ENCODE assay signal across 28 mouse cellular contexts in the genomic region with DNA sequence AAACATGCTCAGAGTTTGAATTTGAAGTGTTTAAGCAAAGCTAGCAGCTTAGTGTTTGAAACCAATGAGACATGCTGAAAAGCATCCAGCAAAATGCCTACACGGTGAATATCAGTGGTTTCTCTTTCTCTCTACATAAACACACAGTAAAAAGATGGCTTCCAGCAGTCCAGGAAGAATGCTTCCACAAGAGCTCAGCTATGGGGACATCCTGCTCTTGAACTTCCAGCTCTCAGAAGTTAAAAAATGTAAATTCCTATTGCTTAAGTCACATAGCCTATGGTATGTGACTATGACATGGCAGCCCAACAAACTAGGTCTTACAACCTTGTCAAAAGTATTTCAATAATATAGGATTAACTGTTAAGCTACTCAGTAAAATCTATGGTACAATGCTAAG.
DNase-seq lines count a peak whose midpoint lies in the region; ATAC-seq and TF ChIP-seq lines count a peak whose summit lies in the region.
"Had no signal": no experiment of that assay in that cellular context is flagged by ENCODE, and none has a peak within 500 bp of the region (broad histone marks: within the 10 kb centered on the region; RNA-seq: fewer than 3 reads in every experiment).

No protein-coding gene starts in this region.

- ATAC-seq in heart, embryonic 15.5 days (replicated peaks; ENCODE audit: insufficient number of reproducible peaks, insufficient read depth, low FRiP score, low read depth) = no peak
- no peak for ATAC-seq in heart, embryonic 11.5 days (replicated peaks; ENCODE audit: insufficient number of reproducible peaks, low FRiP score, low TSS enrichment)
- ATAC-seq in liver, postnatal 0 days = no peak
- ATAC-seq in liver, embryonic 11.5 days (replicated peaks; ENCODE audit: low FRiP score) = no peak
- ATAC-seq: CD4-positive, CD25-positive, alpha-beta regulatory T cell, adult 4 months; forebrain, postnatal 0 days; hindbrain, embryonic 16.5 days; intestine, embryonic 16.5 days; midbrain, embryonic 15.5 days had no signal

- H3K27me3 ChIP-seq in heart, embryonic 15.5 days = no peaks in the 10 kb centered on the region
- H3K27me3 ChIP-seq in heart, embryonic 11.5 days (ENCODE audit: control insufficient read depth, insufficient read depth, low read length) = no peaks in the 10 kb centered on the region
- H3K27me3 ChIP-seq in liver, postnatal 0 days (ENCODE audit: insufficient read depth, low read length) = no peaks in the 10 kb centered on the region
- no peaks in the 10 kb centered on the region for H3K27me3 ChIP-seq in liver, embryonic 11.5 days (replicated peaks; ENCODE audit: control insufficient read depth, insufficient read depth, low read length)
- H3K27me3 ChIP-seq in myocyte (ENCODE audit: control insufficient read depth, insufficient read depth, insufficient read length) = no peaks in the 10 kb centered on the region
- H3K27me3 ChIP-seq: embryonic facial prominence, embryonic 13.5 days; forebrain, embryonic 12.5 days; liver, embryonic 13.5 days; midbrain, embryonic 15.5 days; stomach, embryonic 15.5 days had no signal

- WGBS in heart, embryonic 15.5 days = 57% methylated on average over 1 of the region's 1 CpGs
- 66% methylated on average over 1 of the region's 1 CpGs for WGBS in heart, embryonic 11.5 days (ENCODE audit: insufficient replicate concordance)
- 57% methylated on average over 1 of the region's 1 CpGs for WGBS in liver, postnatal 0 days (ENCODE audit: insufficient replicate concordance)
- 84% methylated on average over 1 of the region's 1 CpGs for WGBS in liver, embryonic 11.5 days

- DNase-seq in liver, postnatal 0 days = no peak
- DNase-seq in liver, embryonic 11.5 days (ENCODE audit: low spot score) = no peak
- DNase-seq in NIH3T3 (ENCODE audit: low read depth) = peak; percentile 84
- DNase-seq in yolk sac, embryonic 10.5 days (ENCODE audit: low spot score) = no peak
- DNase-seq: adrenal gland, postnatal 25 days; cerebellum, adult 18-20 months; cerebellum, postnatal 10 days; forebrain, postnatal 0 days; gastrocnemius, postnatal 10 days; liver, embryonic 13.5 days; lung, adult 2 months; right cerebral cortex, postnatal 25 days; thymus, adult 18-20 months; thymus, postnatal 25 days had no signal

- H3K4me1 ChIP-seq in heart, embryonic 15.5 days (replicated peaks) = peaks cover 84% of the 10 kb centered on the region
- H3K4me1 ChIP-seq in heart, embryonic 11.5 days (ENCODE audit: control insufficient read depth, insufficient read depth, low read length) = peaks cover 31% of the 10 kb centered on the region
- H3K4me1 ChIP-seq in liver, postnatal 0 days (ENCODE audit: insufficient read depth) = peaks cover 14% of the 10 kb centered on the region
- H3K4me1 ChIP-seq in liver, embryonic 11.5 days (replicated peaks; ENCODE audit: control insufficient read depth, insufficient read depth, low read length) = peaks cover 5% of the 10 kb centered on the region

- H3K4me3 ChIP-seq in heart, embryonic 15.5 days = no peak overlapping the region
- H3K4me3 ChIP-seq in heart, embryonic 11.5 days (ENCODE audit: low read depth, low read length) = no peak overlapping the region
- no peak overlapping the region for H3K4me3 ChIP-seq in liver, postnatal 0 days (ENCODE audit: low read depth, low read length)
- H3K4me3 ChIP-seq in liver, embryonic 11.5 days (ENCODE audit: low read depth, low read length) = no peak overlapping the region
- H3K4me3 ChIP-seq in myocyte = no peak overlapping the region
- H3K4me3 ChIP-seq: embryonic facial prominence, embryonic 13.5 days; erythroblast, embryonic 14.5 days; forebrain, embryonic 12.5 days; heart, embryonic 10.5 days; layer of hippocampus, adult 2 months; liver, embryonic 13.5 days; midbrain, embryonic 10.5 days; midbrain, embryonic 15.5 days; stomach, embryonic 15.5 days had no signal

- no peak for TF ChIP-seq CTCF in liver, postnatal 0 days (IDR thresholded peaks at IDR 0.05; ENCODE audit: low read depth)

- H3K9me3 ChIP-seq in heart, embryonic 15.5 days (replicated peaks) = no peaks in the 10 kb centered on the region
- no peaks in the 10 kb centered on the region for H3K9me3 ChIP-seq in heart, embryonic 11.5 days (replicated peaks; ENCODE audit: control insufficient read depth, low read length)
- H3K9me3 ChIP-seq in liver, postnatal 0 days (ENCODE audit: low read length) = no peaks in the 10 kb centered on the region
- no peaks in the 10 kb centered on the region for H3K9me3 ChIP-seq in liver, embryonic 11.5 days (ENCODE audit: control insufficient read depth, low read length)
- H3K9me3 ChIP-seq: embryonic facial prominence, embryonic 13.5 days; forebrain, embryonic 12.5 days; heart, embryonic 10.5 days; liver, embryonic 13.5 days; midbrain, embryonic 10.5 days; midbrain, embryonic 15.5 days; stomach, embryonic 15.5 days had no signal

- no peak for TF ChIP-seq POLR2A in myocyte (IDR thresholded peaks at IDR 0.05; ENCODE audit: insufficient read length, low read depth)

- no peaks in the 10 kb centered on the region for H3K36me3 ChIP-seq in heart, embryonic 15.5 days
- H3K36me3 ChIP-seq in heart, embryonic 11.5 days (ENCODE audit: control insufficient read depth, insufficient read depth, low read length) = no peaks in the 10 kb centered on the region
- H3K36me3 ChIP-seq in liver, postnatal 0 days (replicated peaks; ENCODE audit: insufficient read depth, low read length) = no peaks in the 10 kb centered on the region
- H3K36me3 ChIP-seq in liver, embryonic 11.5 days (ENCODE audit: control insufficient read depth, insufficient read depth, low read length) = no peaks in the 10 kb centered on the region
- no peaks in the 10 kb centered on the region for H3K36me3 ChIP-seq in myocyte (ENCODE audit: control insufficient read depth, insufficient read depth)
- H3K36me3 ChIP-seq: embryonic facial prominence, embryonic 13.5 days; forebrain, embryonic 12.5 days; heart, embryonic 10.5 days; liver, embryonic 13.5 days; midbrain, embryonic 10.5 days; midbrain, embryonic 15.5 days; stomach, embryonic 15.5 days had no signal

- peaks cover 51% of the 10 kb centered on the region for H3K79me2 ChIP-seq in myocyte (ENCODE audit: control insufficient read depth, insufficient read depth)

- peak overlapping the region; percentile 90; the same call in 1 of the 2 replicates for H3K27ac ChIP-seq in heart, embryonic 15.5 days
- H3K27ac ChIP-seq in heart, embryonic 11.5 days (ENCODE audit: low read depth, low read length) = no peak overlapping the region
- H3K27ac ChIP-seq in liver, postnatal 0 days (ENCODE audit: low read depth) = 0 out of 2 replicates have a peak overlapping the region, but pooled peaks have one; percentile 3
- H3K27ac ChIP-seq in liver, embryonic 11.5 days (ENCODE audit: low read depth, low read length) = no peak overlapping the region
- H3K27ac ChIP-seq: embryonic facial prominence, embryonic 13.5 days; forebrain, embryonic 12.5 days; heart, embryonic 10.5 days; layer of hippocampus, adult 2 months; liver, embryonic 13.5 days; midbrain, embryonic 10.5 days; midbrain, embryonic 15.5 days; stomach, embryonic 15.5 days had no signal

- no peak overlapping the region for H3K4me2 ChIP-seq in heart, embryonic 15.5 days
- no peak overlapping the region for H3K4me2 ChIP-seq in heart, embryonic 11.5 days
- H3K4me2 ChIP-seq in liver, postnatal 0 days (ENCODE audit: low read depth, low read length) = no peak overlapping the region
- no peak overlapping the region for H3K4me2 ChIP-seq in liver, embryonic 11.5 days
- peak overlapping the region; percentile 13 for H3K4me2 ChIP-seq in myocyte (ENCODE audit: low read depth)
- H3K4me2 ChIP-seq: embryonic facial prominence, embryonic 13.5 days; forebrain, embryonic 12.5 days; liver, embryonic 13.5 days; midbrain, embryonic 15.5 days; stomach, embryonic 15.5 days had no signal

- no peak overlapping the region for H3ac ChIP-seq in myocyte (ENCODE audit: control insufficient read depth, insufficient read length)

- no peak for TF ChIP-seq EP300 in liver, postnatal 0 days (IDR thresholded peaks at IDR 0.05; ENCODE audit: low read depth)

- H3K9ac ChIP-seq in heart, embryonic 15.5 days = no peak overlapping the region
- H3K9ac ChIP-seq in heart, embryonic 11.5 days (ENCODE audit: low read depth, low read length) = no peak overlapping the region
- H3K9ac ChIP-seq in liver, postnatal 0 days (replicated peaks) = no peak overlapping the region
- H3K9ac ChIP-seq in liver, embryonic 11.5 days (ENCODE audit: low read depth, low read length) = no peak overlapping the region
- H3K9ac ChIP-seq: embryonic facial prominence, embryonic 13.5 days; forebrain, embryonic 12.5 days; forebrain, postnatal 0 days; liver, embryonic 13.5 days; midbrain, embryonic 15.5 days; stomach, embryonic 15.5 days had no signal

TF ChIP-seq in myocyte, 11 proteins besides CTCF, POLR2A, EP300 and RAD21:
- TF ChIP-seq E2F4 (IDR thresholded peaks at IDR 0.05; ENCODE audit: insufficient read depth) (no peak), MAX (IDR thresholded peaks at IDR 0.05; ENCODE audit: low read depth) (no peak), REST (IDR thresholded peaks at IDR 0.05; ENCODE audit: insufficient read depth, insufficient read length) (no peak), POLR2AphosphoS2 (IDR thresholded peaks at IDR 0.05; ENCODE audit: insufficient read length, low read depth) (no peak), USF1 (IDR thresholded peaks at IDR 0.05; ENCODE audit: low read depth) (no peak), SRF (IDR thresholded peaks at IDR 0.05; ENCODE audit: control insufficient read depth, insufficient read length, low read depth) (no peak), TCF3 (IDR thresholded peaks at IDR 0.05; ENCODE audit: insufficient read length, low read depth) (no peak), CEBPB (IDR thresholded peaks at IDR 0.05; ENCODE audit: insufficient read depth, poor library complexity, severe bottlenecking) (no peak), MYOG (IDR thresholded peaks at IDR 0.05; ENCODE audit: control insufficient read depth in 1 of 3, insufficient read depth in 1 of 3, insufficient read length in 2 of 3, low read depth in 2 of 3) (no peak), TCF12 (IDR thresholded peaks at IDR 0.05; ENCODE audit: insufficient read depth, poor library complexity, severe bottlenecking) (no peak)

Comparison
In these comparisons a context has a peak if more than half of its experiments do, and no peak if none do; other contexts are left out.
1. H3K27ac ChIP-seq: peak in heart, embryonic 15.5 days (single experiment) and liver, postnatal 0 days (single experiment); none in heart, embryonic 11.5 days (single experiment) and liver, embryonic 11.5 days (single experiment).